Mouse (Mus musculus): Measurements from ENCODE around the gene Edem2. TPM values are rescaled to one million over a fixed set of nuclear protein-coding genes. Genes with fewer than 3 reads are reported as not detected.

Gene Edem2
- polyA plus RNA-seq, 1 experiment from 2014 or later, result 103 TPM

GRCm38 (mm10) chr2:155655759-155656372, 73.4 kb downstream of the Edem2 start:
- no peak overlapping the region for H3K9ac ChIP-seq
- peaks cover 45% of the 10 kb centered on the region for H3K36me3 ChIP-seq
- H3K4me3 ChIP-seq (replicated peaks), result no peak overlapping the region
- 93% methylated on average over 6 of the region's 6 CpGs for WGBS
- H3K27ac ChIP-seq, result no peak overlapping the region
- no peak overlapping the region for H3K4me2 ChIP-seq
- H3K27me3 ChIP-seq (replicated peaks), result no peaks in the 10 kb centered on the region
- no peaks in the 10 kb centered on the region for H3K4me1 ChIP-seq
- no peak for ATAC-seq (ENCODE audit: insufficient read depth, low FRiP score, low read depth)
- no peaks in the 10 kb centered on the region for H3K9me3 ChIP-seq

GRCm38 (mm10) chr2:155652618-155653017, 76.7 kb downstream of the Edem2 start:
- Histone ChIP-seq H3K9ac (no peak overlapping the region), H3K9me3 (no peaks in the 10 kb centered on the region), H3K4me3 (replicated peaks) (no peak overlapping the region), H3K36me3 (peaks cover 65% of the 10 kb centered on the region), H3K4me1 (no peaks in the 10 kb centered on the region), H3K27ac (no peak overlapping the region), H3K4me2 (no peak overlapping the region), H3K27me3 (replicated peaks) (no peaks in the 10 kb centered on the region)
- WGBS, result 93% methylated on average over 5 of the region's 5 CpGs
- no peak for ATAC-seq (ENCODE audit: insufficient read depth, low FRiP score, low read depth)

Other genes starting within 250 kb of the Edem2 start
- gene Acss2, start 211.5 kb downstream of the Edem2 start, polyA plus RNA-seq (2015; fragmentation: Nextera tagmentation; extraction: Ambion mirVana), result 13.4 and 14.0 TPM in 2 replicates
- 3.8 and 4.2 TPM in 2 replicates for gene Ggt7, start 211.2 kb downstream of the Edem2 start, polyA plus RNA-seq (2015; fragmentation: Nextera tagmentation; extraction: Ambion mirVana)
- gene Gss, start 136.7 kb downstream of the Edem2 start, polyA plus RNA-seq (2015; fragmentation: Nextera tagmentation; extraction: Ambion mirVana), result 43.4 and 43.9 TPM in 2 replicates
- gene Myh7b, start 118.3 kb downstream of the Edem2 start, polyA plus RNA-seq (2015; fragmentation: Nextera tagmentation; extraction: Ambion mirVana), result 0.71 and 0.86 TPM in 2 replicates
- gene Trpc4ap, start 37.1 kb downstream of the Edem2 start, polyA plus RNA-seq (2015; fragmentation: Nextera tagmentation; extraction: Ambion mirVana), result 115 and 126 TPM in 2 replicates
- gene Gm17581, start 6.4 kb upstream of the Edem2 start, polyA plus RNA-seq (2015; fragmentation: Nextera tagmentation; extraction: Ambion mirVana), result not detected in 2 replicates
- 18.3 and 18.9 TPM in 2 replicates for gene Procr, start 21.6 kb upstream of the Edem2 start, polyA plus RNA-seq (2015; fragmentation: Nextera tagmentation; extraction: Ambion mirVana)
- gene Mmp24, start 45.9 kb upstream of the Edem2 start, polyA plus RNA-seq (2015; fragmentation: Nextera tagmentation; extraction: Ambion mirVana), result 0.22 and 0.32 TPM in 2 replicates
- gene BC029722, start 90.0 kb upstream of the Edem2 start, polyA plus RNA-seq (2015; fragmentation: Nextera tagmentation; extraction: Ambion mirVana), result 20.8 and 23.9 TPM in 2 replicates
- gene Eif6, start 97.5 kb upstream of the Edem2 start, polyA plus RNA-seq (2015; fragmentation: Nextera tagmentation; extraction: Ambion mirVana), result 212 and 227 TPM in 2 replicates
- 2.4 and 2.8 TPM in 2 replicates for gene Fam83c, start 105.4 kb upstream of the Edem2 start, polyA plus RNA-seq (2015; fragmentation: Nextera tagmentation; extraction: Ambion mirVana)
- 64.5 and 72.0 TPM in 2 replicates for gene Uqcc1, start 200.8 kb upstream of the Edem2 start, polyA plus RNA-seq (2015; fragmentation: Nextera tagmentation; extraction: Ambion mirVana)
- gene Gm15557, start 211.3 kb upstream of the Edem2 start, polyA plus RNA-seq (2015; fragmentation: Nextera tagmentation; extraction: Ambion mirVana), result not detected in 2 replicates
- 0.67 and 0.69 TPM in 2 replicates for gene Gdf5, start 215.9 kb upstream of the Edem2 start, polyA plus RNA-seq (2015; fragmentation: Nextera tagmentation; extraction: Ambion mirVana)
- gene Cep250, start 227.0 kb upstream of the Edem2 start, polyA plus RNA-seq (2015; fragmentation: Nextera tagmentation; extraction: Ambion mirVana), result 21.3 and 22.8 TPM in 2 replicates

All from stomach, embryonic 15.5 days (tissue).